Mouse (Mus musculus): ENCODE data around the gene Urb2. TPM values are rescaled to one million over a fixed set of nuclear protein-coding genes. Genes with fewer than 3 reads are reported as not detected.
A peak's percentile ranks its signal among the peaks of the same experiment; 100 is the strongest.
"Not testable (repeated sequence)": the region's sequence is repeated elsewhere in the genome, so short reads cannot be mapped to it uniquely, and the experiment has no call there.

Gene Urb2
- 10 to 100 TPM; 12.7 to 16.0 TPM for total RNA-seq (2021)
- long read RNA-seq, experiment 1, partial matches to known transcripts: 0 of 7 reads
- long read RNA-seq, experiment 1, other reads (novel, unspliced or antisense): 7 of 7 reads
- long read RNA-seq, experiment 2: 0 reads

GRCm38 (mm10) chr8:124021237-124022227 lies at the start of gene Urb2, which contains the start of gene Taf5l:
Urb2 (plus strand) TSS chr8:124021508.
Taf5l (minus strand) TSS chr8:124021397.
- DNase-seq: peak; percentile 94 to 97

- DNase-seq: no peak
Measured at GRCm38 (mm10) chr8:123973495-123973894, 47.8 kb upstream of the Urb2 start.

DNA sequence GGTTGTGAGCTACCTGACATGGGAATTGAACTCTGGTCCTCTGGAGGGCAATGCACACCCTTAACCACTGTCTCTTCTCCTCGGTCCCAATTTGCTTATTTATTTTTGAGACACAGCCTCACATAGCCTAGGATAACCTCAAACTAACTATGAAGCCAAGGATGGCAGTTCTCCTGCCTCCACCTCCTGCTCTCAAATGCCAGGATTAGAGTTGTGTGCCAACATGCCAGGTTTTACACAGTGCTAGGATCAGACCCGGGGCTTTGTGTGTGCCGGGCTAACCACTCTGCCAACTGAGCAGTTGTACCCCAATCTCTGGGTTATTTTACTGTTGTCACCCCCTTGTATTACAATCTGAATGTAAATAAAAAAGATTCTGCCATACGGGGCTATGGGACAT lies 43.8 kb upstream of the Urb2 start:
- no peak for DNase-seq

DNA sequence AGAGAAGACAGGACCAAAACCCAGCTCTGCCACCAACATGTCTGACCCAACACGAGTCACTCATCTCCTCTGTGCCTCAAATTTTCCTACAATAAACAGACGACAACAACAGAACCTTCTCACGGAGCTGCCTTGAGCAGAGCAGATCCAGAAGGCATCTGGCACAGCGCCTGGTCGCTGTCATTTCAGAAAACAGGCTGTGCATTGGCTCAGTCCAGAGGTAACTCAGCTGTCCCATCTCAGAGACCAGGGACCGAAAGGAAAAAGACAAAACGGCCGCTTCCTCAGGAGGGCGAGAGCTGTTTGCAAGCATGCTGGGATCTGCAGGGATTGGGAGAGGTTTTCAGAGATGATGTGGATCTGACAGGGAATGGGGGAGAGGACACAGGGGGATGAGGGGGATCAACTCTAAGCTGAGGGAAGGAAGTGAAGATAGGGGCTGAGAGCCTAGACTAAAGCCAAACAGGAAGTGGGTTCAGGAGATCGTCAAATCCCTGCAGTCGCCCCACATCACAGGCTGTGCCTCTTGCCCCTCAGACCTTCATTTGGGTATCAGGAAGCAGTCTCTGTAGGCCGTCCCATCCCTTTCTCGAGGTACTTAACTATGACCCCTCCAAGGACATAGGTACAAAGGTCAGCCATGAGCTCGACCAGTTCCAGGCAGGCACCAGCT lies 43.0 kb upstream of the Urb2 start:
- DNase-seq: peak; percentile 33 to 34

GRCm38 (mm10) chr8:123978926-123979325 lies 42.4 kb upstream of the Urb2 start:
- DNase-seq: no peak

GRCm38 (mm10) chr8:123980239-123980638 lies 41.1 kb upstream of the Urb2 start:
- no peak for DNase-seq

DNA sequence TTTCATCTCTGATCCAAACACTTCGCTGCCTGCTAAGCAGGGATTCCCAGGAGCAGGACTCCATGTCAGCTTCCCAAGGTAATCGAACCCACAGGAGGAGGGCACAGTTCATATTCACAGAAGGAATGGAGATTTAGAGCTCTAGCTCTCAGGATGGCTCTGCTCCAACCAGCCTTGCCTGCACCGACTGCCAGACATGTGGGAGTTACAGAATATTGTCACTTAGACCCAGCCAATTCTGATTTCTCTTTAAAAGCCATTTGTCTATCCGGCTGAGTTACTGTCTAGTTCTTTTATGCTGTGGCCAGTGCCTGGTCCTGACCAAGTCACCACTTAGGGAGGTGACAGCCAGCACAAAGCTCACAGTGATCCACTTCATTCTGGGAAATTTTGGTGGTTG lies 39.6 kb upstream of the Urb2 start:
- no peak for DNase-seq

GRCm38 (mm10) chr8:123982291-123982793 lies 39.0 kb upstream of the Urb2 start:
- peak; percentile 39 for DNase-seq

DNA sequence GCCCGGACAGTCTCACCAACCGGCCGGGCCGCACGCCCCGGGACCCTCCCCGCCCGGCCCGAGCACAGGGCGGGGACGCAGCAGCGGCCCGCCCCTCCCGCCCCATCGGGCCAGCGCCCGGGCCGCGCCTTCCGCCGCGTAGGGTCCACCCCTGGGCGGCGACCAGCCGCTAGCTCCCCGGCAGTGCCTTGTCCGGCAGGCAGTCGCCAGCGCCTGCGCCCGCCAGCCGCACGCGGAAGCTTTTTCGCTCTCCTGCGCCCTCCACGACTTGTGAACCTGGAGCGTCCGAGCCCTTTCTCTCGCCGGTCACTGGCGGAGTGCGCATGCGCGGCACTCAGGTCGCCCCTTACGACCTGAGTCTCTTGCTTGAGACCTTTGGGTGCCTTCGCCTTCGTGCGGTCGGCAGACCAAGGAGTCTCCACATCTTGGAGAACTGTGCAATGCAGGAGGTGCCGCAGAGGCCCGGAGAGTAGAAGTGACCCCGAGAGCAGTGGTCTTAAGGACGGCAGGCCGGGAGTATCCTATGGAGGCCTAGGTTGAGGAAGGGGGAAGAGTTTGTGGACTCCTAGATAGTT lies 38.4 kb upstream of the Urb2 start, which contains the start of gene Abcb10:
Abcb10 (minus strand) TSS at position 297 of the 575 bp plus-strand sequence.
- DNase-seq: peak; percentile 96

- DNase-seq: no peak
Measured at GRCm38 (mm10) chr8:123988605-123989038, 32.7 kb upstream of the Urb2 start.

DNA sequence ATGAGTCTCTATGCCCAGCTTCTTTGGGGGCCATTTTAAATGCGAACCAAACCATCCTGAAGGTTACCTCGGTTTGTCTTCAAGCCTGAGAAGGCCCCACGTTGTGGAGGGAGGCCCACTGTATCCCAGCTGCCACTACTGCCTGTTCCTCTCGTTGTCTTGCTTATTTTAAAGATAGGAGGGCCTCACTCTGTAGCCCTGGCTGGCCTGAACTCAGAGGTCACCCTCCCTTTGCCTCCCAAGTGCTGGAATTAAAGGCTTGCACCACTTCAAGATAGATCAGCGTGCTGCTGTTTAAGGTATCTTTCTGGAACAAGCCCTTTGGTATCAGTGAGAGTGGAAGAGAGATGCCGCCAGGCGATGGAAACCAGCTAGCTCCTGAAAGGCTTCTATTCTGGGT lies 32.2 kb upstream of the Urb2 start:
- DNase-seq: no peak

DNA sequence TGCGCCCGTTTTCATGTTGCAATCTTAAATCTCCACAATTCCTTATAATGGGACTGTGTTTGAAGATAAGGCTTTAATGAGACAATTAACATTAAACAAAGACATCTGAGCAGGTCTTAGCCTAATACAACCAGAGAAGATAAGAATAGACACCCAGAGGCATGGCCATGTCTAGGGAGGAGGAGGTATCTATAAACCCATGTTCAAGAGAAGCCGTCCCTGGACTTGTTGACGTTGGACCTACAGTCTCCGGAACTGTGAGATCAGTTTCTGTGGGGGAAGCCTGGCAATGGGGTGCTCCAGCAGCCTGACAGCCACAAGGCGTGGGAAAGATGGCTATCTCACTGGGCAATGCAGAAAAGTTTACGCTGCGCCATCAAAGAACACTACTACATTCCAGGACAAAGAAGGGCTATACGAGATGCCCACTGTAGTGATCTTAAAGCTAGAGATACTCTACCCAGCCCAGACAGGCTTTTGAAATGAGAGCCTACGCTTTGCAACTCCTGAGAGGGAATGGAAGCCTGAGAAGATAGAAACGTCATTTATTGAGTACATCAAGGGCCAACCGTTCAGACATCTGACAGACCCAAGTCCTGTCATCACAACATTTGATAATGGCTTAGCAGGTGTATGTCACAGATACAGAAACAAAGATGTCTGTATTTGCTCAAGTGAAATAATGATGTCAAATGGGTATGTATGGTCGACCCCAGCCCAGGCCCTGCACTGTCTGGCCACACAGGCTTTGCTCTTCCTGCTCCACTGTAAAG lies 30.8 kb upstream of the Urb2 start:
- DNase-seq: no peak

- no peak for DNase-seq
Measured at GRCm38 (mm10) chr8:123992587-123992986, 28.7 kb upstream of the Urb2 start.

- no peak for DNase-seq
Measured at GRCm38 (mm10) chr8:123993597-123993996, 27.7 kb upstream of the Urb2 start.

DNA sequence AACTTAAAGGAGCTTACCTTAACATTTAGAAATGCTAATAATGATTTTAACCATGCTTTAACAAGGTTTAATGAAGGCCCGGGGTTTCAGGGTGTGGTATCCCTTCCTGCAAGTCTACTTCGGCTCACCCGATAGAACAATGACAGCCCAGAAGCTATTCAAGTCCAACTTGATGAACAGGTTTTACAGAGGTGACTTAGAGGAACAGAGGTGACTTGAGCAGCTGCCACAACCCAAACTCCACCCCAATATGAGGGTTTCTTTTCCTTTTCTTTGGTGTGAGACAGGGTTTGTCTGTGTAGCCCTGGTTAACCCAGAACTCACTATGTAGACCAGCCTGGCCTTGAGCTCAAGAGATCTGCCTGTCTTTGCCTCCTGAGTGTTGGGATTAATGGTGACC lies 27.3 kb upstream of the Urb2 start:
- DNase-seq: no peak

- peak; percentile 65 to 74 for DNase-seq
Measured at GRCm38 (mm10) chr8:123999568-123999967, 21.7 kb upstream of the Urb2 start.

GRCm38 (mm10) chr8:124002546-124003108 lies 18.7 kb upstream of the Urb2 start:
- no peak for DNase-seq

DNA sequence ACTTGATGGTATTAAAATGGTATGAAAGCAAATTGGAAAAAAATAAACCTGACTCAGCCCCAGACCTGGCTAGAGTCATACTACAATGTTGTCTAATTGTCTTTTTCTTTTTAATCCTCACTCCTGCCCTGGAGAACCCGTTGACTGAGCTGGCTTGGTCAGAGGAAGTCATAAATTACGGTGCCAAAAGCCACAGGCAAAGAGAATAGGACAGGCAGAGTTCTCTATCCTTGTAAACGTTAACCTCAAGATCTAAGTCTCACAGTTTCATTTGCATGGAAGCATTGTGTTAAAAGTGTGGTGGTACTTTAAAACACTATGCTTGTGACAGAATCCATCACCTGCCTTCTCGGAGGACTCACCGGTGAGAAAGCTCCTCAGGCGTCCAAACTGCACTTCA lies 13.5 kb upstream of the Urb2 start:
- DNase-seq: no peak

DNA sequence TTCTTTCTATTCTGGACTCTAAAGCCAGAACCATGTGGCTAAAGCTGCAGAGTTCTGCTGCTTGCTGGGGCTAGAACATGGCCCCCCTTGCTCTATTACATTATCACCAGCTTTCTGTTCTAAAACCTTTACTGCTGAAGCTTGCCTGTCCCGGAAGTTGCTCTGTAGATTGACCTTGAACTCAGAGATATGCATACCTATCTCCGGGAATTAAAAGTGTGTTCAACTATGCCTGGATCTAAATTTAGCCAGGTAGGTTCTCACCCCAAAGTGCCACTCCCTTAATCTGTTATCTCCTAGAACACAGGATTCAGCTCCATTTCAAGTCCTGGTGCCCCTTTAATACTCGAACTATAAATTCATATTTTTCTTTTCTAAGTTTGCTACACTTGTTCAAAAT lies 9.7 kb upstream of the Urb2 start:
- no peak for DNase-seq

DNA sequence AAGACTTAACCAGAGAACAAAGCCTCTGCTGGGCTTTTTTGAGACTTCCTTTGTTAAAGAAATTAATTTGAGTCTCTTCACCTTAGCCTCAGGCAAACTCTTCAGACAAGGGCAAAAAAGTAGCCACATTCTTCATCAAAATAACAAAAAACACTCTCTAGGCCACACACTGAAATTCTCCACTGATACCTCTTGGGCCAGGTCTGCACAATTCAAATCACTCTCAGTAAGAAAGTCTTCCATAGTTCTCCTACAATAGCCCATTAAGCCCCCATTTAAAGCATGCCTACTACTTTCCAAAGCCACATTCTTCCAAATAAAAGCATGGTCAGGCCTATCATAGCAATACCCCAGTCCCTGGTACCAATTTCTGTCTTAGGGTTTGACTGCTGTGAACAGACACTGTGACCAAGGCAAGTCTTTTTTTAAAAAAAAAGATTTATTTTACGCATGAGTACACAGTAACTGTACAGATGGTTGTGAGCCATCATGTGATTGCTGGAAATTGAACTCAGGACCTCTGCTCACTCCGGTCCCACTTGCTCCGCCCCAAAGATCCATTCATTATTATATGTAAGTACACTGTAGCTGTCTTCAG lies 9.2 kb upstream of the Urb2 start:
- no peak for DNase-seq

DNA sequence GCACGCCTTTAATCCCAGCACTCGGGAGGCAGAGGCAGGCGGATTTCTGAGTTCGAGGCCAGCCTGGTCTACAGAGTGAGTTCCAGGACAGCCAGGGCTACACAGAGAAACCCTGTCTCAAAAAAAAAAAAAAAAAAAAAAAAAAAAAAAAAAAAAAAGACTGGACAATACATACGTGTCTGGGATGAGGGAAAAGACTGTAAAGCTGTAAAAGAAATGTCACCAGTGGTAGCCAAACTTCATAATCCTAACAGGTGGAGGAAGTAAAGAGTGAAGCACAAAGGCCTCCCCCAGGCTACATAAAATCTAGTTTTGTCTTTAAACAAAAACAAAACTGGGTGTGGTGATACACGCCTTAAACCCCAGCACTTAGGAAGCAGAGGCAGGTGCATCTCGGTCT lies 7.0 kb upstream of the Urb2 start:
- DNase-seq: not testable (repeated sequence)

All from adrenal gland, postnatal 36 days (tissue).